Mouse (Mus musculus): Measurements from ENCODE around the gene Rnf44.

DNA sequence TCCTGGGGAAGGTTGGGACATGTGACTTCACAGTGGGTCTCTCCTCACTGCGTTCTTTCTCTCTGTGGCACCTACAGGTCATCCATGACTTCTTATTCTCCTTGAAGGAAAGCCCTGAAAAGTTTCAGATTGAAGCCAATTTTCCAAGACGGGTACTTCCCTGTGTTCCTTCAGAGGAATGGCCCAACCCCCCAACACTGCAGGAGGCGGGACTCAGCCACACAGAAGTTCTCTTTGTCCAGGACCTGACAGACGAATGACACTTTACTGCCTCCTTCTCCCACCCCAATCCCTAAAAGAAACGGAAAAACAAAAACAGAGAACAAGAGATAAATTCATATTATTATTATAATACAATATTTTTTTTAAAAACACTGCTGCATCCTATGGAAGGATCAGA lies 32.8 kb downstream of the Rnf44 start:
- no peak for TF ChIP-seq EP300 (IDR thresholded peaks at IDR 0.05; ENCODE audit: low read depth)
- no peak for TF ChIP-seq CTCF (IDR thresholded peaks at IDR 0.05; ENCODE audit: low read depth)
